Mouse (Mus musculus) lung, postnatal 0 days (tissue): ENCODE measurements around the gene Nemf. TPM values are rescaled to one million over a fixed set of nuclear protein-coding genes. Genes with fewer than 3 reads are reported as not detected.
A peak's percentile ranks its signal among the peaks of the same experiment; 100 is the strongest.

Source experiments
- ATAC-seq: fragments of 200-750 bp; cut with Nextera tagmentation; 2 replicates; pipeline ENCODE4 v1.8.0; 2017; ENCODE audit warnings: moderate library complexity
- DNase-seq: peaks from one replicate; pipeline ENCODE4 v3.0.0-alpha.2; 2016; ENCODE audit warnings: low spot score
- H3K27ac ChIP-seq: fragments of 300-500 bp; sonication (generic); 2 replicates; pipeline ENCODE4 v1.5.1; 2014; ENCODE audit warnings: antibody characterized with exemption, mild to moderate bottlenecking, low read length, mixed read lengths
- H3K27me3 ChIP-seq: fragments of 300-500 bp; sonication (generic); replicated peaks from 2 replicates; pipeline ENCODE4 v1.6.1; 2014; ENCODE audit warnings: low read length, mixed read lengths; ENCODE audit not compliant: insufficient read depth
- H3K36me3 ChIP-seq: fragments of 300-500 bp; sonication (generic); 2 replicates; pipeline ENCODE4 v1.6.1; 2014; ENCODE audit warnings: low read length, mixed read lengths; ENCODE audit not compliant: insufficient read depth
- H3K4me1 ChIP-seq: fragments of 300-500 bp; sonication (generic); 2 replicates; pipeline ENCODE4 v1.6.1; 2014; ENCODE audit warnings: antibody characterized with exemption, low read depth, low read length, mixed read lengths; ENCODE audit not compliant: insufficient read depth
- H3K4me2 ChIP-seq: fragments of 300-500 bp; sonication (generic); replicated peaks from 2 replicates; pipeline ENCODE4 v1.6.1; 2014; ENCODE audit warnings: low read depth, mild to moderate bottlenecking, low read length, moderate library complexity, mixed read lengths
- H3K4me3 ChIP-seq: fragments of 300-500 bp; sonication (generic); 2 replicates; pipeline ENCODE4 v1.5.1; 2014; ENCODE audit warnings: low read depth, low read length
- H3K9ac ChIP-seq: fragments of 300-500 bp; sonication (generic); replicated peaks from 2 replicates; pipeline ENCODE4 v1.6.1; 2014; ENCODE audit warnings: low read depth, mild to moderate bottlenecking
- H3K9me3 ChIP-seq: fragments of 300-500 bp; sonication (generic); 2 replicates; pipeline ENCODE4 v1.6.1; 2016; ENCODE audit warnings: low read length, mixed read lengths
- CTCF ChIP-seq: IDR thresholded peaks from 2 replicates; pipeline ENCODE4 v1.5.1; 2016; ENCODE audit warnings: antibody characterized with exemption, mild to moderate bottlenecking
- EP300 ChIP-seq: IDR thresholded peaks from 2 replicates; pipeline ENCODE4 v1.6.1; 2016; ENCODE audit warnings: antibody characterized with exemption, mild to moderate bottlenecking, control low read depth
- WGBS: fragments of 180-500 bp; shearing (Covaris S2); extraction: QIAGEN DNeasy Blood & Tissue Kit; methylation state at CpG from one replicate; pipeline ENCODE4 v1.1.7; 2014; 5-methylcytosine and 5-hydroxymethylcytosine counted together
- polyA plus RNA-seq: library from polyadenylated mRNA; unstranded; fragments of >200 nt; fragmentation: Nextera tagmentation; extraction: Ambion mirVana; gene quantifications from 2 replicates; pipeline ENCODE4 v1.2.1, GENCODE M21; 2015

The Nemf gene
- 65.5 and 68.5 TPM in 2 replicates for polyA plus RNA-seq

DNA sequence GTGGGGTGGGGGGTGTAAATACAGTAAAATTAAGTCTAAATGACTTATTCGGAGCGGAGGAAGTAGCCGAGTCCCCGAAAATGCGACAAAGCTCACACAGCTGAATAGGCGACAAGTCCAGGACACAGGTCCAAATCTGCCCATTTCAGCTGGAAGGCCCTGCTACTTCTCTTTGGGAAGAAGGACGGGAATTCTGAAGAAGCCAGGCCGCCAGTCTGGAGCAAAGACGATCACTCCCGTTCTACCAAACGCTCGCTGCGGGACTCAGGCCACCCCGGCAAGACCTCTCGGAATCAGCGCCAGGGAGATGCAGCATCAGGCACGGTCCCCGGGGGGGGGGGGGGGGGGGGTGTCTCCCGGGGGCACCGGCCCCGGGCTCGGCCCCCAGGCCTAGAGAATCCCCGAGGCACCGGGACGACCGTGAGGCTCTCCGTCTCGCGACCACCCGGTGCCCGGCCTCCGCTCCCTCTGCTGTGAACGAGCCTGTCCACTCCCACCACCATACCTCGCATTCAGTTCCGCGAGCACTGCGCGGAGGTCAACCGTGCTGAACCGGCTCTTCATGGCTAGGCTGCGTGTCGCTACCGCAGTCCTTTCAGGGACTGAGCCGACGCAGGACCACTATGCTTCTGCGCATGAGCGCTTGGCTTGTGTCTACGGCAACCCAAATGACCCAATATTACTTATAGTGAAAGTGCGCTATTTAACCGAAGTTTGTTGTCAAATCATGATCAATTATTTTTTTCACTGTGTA, at the start of gene Nemf:
Gene Nemf, minus strand, starts transcription at position 620 of the 754 bp plus-strand sequence.
- H3K9ac ChIP-seq: peak within 1 kb of the TSS; percentile 85
- under 1% methylated on average over 42 of the region's 50 CpGs for WGBS
- H3K27ac ChIP-seq: peak within 1 kb of the TSS; percentile 77
- ATAC-seq: peak; percentile 55
- peak; percentile 93 for DNase-seq
- peak within 1 kb of the TSS; percentile 75 for H3K4me3 ChIP-seq
- H3K36me3 ChIP-seq: no peaks in the 10 kb centered on the region
- H3K4me2 ChIP-seq: peak within 1 kb of the TSS; percentile 62
- no peaks in the 10 kb centered on the region for H3K9me3 ChIP-seq
- TF ChIP-seq CTCF: no peak
- TF ChIP-seq EP300: no peak
- no peaks in the 10 kb centered on the region for H3K27me3 ChIP-seq
- H3K4me1 ChIP-seq: 0 out of 2 replicates have a peak, but pooled peaks cover 1% of the 10 kb centered on the region

- no peak for TF ChIP-seq CTCF
- no peak for TF ChIP-seq EP300
- H3K36me3 ChIP-seq: no peaks in the 10 kb centered on the region
- no peaks in the 10 kb centered on the region for H3K4me1 ChIP-seq
- H3K27ac ChIP-seq: no peak overlapping the region
- WGBS: 89% methylated on average over 13 of the region's 13 CpGs
- H3K9me3 ChIP-seq: no peaks in the 10 kb centered on the region
- no peak overlapping the region for H3K4me2 ChIP-seq
- DNase-seq (no peak), ATAC-seq (no peak)
- H3K9ac ChIP-seq: no peak overlapping the region
- H3K27me3 ChIP-seq: no peaks in the 10 kb centered on the region
- H3K4me3 ChIP-seq: no peak overlapping the region
Measured at GRCm38 (mm10) chr12:69402594-69403167, 45.7 kb upstream of the Nemf start.

DNA sequence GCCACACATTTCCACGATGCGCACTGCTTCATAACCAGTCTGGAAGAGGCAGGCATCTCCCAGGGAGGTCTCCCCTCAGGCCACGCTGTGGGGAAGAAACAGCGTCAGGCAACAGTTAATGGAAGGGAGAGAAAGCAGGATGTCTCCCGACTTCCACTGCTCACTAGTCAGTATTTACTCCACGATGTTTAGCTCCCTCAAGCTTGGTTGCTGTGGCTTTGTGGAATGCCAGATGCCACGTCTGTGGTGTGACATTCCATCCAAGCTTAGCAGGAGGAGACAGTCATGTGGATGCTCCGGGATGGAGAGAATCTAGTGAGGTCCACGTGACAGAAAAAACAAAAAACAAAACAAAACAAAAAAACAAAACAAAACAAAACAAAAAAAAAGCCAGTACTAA, 45.1 kb upstream of the Nemf start:
- no peaks in the 10 kb centered on the region for H3K4me1 ChIP-seq
- H3K4me2 ChIP-seq: no peak overlapping the region
- WGBS: 46% methylated on average over 9 of the region's 9 CpGs
- no peak for DNase-seq
- H3K9me3 ChIP-seq: no peaks in the 10 kb centered on the region
- no peak for ATAC-seq
- H3K27me3 ChIP-seq: no peaks in the 10 kb centered on the region
- H3K9ac ChIP-seq: no peak overlapping the region
- no peak overlapping the region for H3K4me3 ChIP-seq
- H3K27ac ChIP-seq: no peak overlapping the region
- H3K36me3 ChIP-seq: no peaks in the 10 kb centered on the region
- TF ChIP-seq CTCF (no peak), EP300 (no peak)

DNA sequence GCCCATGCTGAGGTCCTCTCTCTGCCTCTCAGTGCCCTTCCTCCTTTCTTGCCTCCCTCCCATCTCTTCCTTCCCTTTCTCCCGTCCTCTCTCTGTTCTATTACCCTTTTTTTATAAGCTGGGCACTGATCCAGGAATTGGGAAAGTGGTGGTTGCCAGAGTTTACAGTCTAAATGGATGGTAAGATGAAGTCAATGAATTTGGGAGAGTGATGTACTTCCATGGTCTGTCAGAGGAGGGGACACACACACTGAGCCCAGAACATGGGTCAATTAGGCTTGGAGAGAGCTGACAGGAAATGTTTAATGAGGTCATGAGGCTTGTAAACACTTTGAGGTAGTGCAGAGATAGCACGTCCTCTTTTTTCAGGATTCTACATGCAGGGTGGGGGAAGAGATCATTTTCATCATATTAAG, 43.9 kb upstream of the Nemf start:
- Histone ChIP-seq H3K9ac (no peak overlapping the region), H3K27me3 (no peaks in the 10 kb centered on the region), H3K4me2 (no peak overlapping the region), H3K36me3 (no peaks in the 10 kb centered on the region), H3K27ac (no peak overlapping the region), H3K4me1 (no peaks in the 10 kb centered on the region), H3K9me3 (no peaks in the 10 kb centered on the region), H3K4me3 (no peak overlapping the region)
- peak; percentile 32 for DNase-seq
- ATAC-seq: no peak; the same call in 1 of the 2 replicates
- WGBS: 11% methylated on average over 2 of the region's 2 CpGs
- TF ChIP-seq EP300 (no peak), CTCF (peak; percentile 37; the same call in 1 of the 2 replicates)

DNA sequence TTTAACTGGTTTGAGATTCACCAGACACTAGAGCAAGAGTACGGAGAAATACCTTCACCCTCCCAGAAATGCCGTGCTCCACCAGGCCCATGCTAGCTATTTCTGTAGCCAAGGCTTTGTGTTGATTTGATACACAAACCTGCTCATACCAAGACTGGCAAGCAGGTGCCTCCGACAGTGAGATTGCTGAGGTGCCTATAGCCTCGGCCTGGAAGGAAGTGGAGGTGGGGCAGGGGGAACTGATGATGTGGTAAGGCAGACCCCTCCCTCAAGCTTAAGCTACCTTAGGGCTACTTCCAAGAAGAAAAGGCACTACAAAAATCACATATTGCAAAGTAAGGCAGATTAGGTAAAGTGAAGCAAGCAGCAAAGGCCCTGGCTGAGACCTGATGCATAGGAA, 43.4 kb upstream of the Nemf start:
- Histone ChIP-seq H3K4me3 (no peak overlapping the region), H3K9me3 (no peaks in the 10 kb centered on the region), H3K36me3 (no peaks in the 10 kb centered on the region), H3K27ac (no peak overlapping the region), H3K27me3 (no peaks in the 10 kb centered on the region), H3K9ac (no peak overlapping the region), H3K4me2 (no peak overlapping the region), H3K4me1 (no peaks in the 10 kb centered on the region)
- ATAC-seq: no peak
- DNase-seq: no peak
- TF ChIP-seq CTCF (no peak), EP300 (no peak)
- 80% methylated on average over 4 of the region's 4 CpGs for WGBS

DNA sequence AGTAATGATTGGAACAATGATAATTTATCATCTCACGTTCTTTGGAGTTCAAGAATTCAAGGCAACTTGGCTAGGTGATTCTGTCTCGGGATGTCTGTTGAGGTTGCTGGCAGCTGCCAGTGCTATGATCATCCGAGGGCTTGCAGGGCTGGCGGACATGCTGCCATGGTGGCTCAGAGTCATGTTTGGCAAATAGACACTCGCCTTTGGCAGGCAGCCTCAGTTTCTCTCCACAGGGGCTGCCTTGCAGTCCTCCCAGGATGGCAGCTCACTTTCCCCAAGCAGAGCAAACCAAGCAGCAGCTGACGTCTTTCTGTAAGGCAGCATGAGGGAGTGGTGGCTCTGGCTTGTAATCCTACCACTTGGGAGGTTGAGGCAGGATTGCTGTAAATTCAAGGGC, 37.5 kb upstream of the Nemf start:
- no peak for TF ChIP-seq CTCF
- no peak for TF ChIP-seq EP300
- Histone ChIP-seq H3K27ac (no peak overlapping the region), H3K4me3 (no peak overlapping the region), H3K4me1 (no peaks in the 10 kb centered on the region), H3K27me3 (no peaks in the 10 kb centered on the region), H3K9me3 (no peaks in the 10 kb centered on the region), H3K9ac (no peak overlapping the region), H3K36me3 (no peaks in the 10 kb centered on the region), H3K4me2 (no peak overlapping the region)
- DNase-seq: no peak
- ATAC-seq: no peak
- 79% methylated on average over 6 of the region's 6 CpGs for WGBS
